Mouse (Mus musculus) thymus, postnatal 14 days (tissue): ENCODE measurements at regions not wholly inside any gene's neighbourhood (a gene's known extent, or its start where the extent isn't known, plus 50 kb on each side); places are given as distances from the start of the nearest gene placed in this dataset.
"Not testable (repeated sequence)": the region's sequence is repeated elsewhere in the genome, so short reads cannot be mapped to it uniquely, and the experiment has no call there.

Experiments used
- DNase-seq: peaks from one replicate; pipeline ENCODE4 v3.0.0; 2021

DNA sequence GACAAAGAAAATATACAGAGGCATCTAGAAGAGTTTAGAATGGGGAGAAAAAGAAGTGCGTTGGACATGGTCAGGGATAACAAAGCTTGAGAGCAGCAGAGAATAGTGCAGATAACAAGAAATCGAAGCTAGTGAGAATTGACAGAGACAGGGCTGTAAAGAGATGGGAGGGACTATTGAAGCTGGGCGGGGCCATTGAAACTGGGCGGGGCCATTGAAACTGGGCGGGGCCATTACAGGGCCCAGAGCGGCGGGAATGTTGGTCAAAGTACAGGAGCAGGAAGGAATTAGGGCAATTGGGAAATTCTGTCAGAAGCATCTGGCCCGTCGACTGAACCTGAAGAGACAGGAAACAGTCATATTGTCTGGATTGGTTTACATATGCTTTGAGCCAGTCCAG, 243.3 kb upstream of the Srek1ip1 start:
- DNase-seq = no peak

DNA sequence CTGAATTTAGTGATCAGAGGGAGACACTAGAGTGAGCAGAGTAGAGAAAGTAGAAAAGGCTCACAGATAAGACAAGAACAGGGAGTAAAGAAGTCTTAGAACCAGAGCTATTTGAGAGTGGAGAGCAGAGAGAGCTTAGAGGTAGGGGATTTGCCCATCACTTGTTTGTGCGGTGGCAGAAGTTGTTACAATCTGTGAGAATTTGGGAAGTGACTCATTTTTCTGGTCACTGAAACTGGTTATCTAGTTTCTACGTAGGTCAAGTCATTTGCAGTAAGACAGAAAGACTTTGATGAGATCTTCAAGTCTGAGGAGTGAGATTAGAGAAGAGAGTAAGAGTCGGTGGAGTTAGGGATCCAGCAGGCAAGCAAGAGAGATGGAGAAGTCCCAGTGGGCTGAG, 239.0 kb upstream of the Srek1ip1 start:
- no peak for DNase-seq

DNA sequence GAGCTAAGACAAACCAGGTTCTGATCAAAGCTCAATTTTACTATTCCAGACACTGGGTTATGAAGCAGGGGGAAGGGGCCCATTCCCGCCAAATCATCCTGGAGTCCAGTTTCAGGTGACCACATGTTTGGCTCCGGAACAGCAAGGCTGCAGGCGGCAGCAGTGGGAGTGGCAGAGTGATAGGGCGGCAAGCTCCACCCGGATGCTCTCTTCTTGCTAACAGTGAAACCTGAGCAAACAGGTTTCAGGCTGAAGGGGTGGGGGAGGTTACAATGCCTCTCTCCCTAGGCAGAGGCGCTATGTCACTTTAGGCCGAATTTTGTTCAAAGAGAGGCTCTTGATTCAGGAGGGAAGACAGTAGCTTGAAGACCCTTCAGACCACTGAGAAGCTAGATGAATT, 235.7 kb upstream of the Srek1ip1 start:
- not testable (repeated sequence) for DNase-seq

DNA sequence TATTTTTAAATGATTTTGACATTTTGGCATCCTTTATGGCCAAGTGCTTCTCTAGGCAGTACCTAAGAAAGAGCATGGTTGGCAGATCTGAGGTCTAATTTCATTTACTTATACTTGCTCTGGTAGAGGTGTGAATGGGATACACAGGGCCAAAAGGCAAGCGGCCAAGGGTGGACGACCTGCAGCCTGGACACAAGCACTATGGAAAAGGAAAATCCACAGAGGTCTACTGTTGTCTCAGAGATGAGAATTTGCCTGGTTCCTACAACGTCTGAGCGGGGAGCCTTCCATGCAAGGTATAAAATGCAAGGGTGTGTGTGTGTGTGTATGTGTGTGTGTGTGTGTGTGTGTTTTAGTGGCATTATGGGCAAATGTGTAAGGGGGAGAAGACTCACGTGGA, 232.4 kb upstream of the Srek1ip1 start:
- no peak for DNase-seq

DNA sequence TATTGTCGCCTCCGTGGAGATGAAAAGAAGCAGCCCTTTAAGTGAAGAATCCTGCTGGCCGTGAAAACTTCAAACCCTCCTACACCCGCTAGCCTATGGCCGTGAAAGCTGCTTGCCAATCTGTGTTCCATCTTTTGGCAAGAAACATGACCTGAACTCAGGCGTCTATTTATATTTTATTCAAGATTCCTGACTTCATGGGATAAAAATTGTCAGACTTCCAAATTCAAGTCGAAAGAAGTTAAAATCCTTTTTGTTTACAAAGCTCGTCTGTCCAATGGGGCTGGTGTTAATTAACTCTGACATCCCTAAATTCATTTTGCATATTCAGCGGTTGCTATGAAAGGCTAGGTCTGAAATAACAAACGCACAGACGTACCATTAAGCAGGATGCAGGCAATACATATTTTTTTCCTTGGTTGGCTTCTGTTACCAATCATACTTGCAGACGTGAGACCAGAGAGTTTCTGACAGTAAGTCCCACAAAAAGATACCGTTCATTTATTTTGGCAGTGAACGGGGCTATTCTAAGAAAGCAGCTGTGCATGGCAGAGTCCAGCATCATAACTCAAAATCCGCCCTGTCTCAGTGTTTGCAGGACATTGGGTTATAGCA, 231.7 kb upstream of the Srek1ip1 start:
- DNase-seq = no peak

DNA sequence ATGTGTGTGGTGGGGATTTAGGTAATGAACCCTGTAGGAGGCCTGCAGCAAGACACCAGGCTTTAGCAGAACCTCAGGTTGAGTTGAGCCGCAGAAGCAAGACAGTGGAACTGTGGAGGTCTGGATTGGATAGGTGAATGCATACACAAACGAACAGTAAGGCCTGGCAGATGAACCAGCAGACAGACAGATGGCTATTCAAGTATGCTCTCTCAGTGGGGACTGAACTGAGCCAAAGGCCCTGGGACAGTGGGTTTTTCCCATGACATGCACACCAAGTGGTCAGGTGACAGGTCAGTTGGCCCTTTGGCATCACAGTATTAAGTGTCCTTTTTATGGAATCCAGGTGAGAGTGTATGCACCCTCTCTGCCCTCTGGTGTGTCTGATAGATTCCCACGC, 229.7 kb upstream of the Srek1ip1 start:
- no peak for DNase-seq

DNA sequence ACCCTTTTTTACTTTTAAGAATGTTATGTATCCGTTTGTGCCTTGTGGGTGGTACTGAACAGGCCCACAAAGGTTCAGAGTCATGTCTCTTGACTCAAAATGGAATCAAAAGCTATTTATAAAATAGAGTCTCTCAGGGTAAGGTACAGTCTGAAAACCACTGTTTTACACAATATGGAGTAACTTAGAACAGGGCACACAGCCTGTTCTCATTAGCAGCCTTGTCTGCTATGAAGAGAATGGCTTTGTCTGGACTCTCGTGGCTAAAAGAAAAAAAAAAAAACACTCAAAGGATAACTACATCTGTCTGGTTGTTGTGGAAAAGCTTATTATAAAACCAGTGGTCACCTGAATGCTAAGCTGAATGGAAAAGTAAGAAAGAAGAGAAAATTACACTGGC, 229.3 kb upstream of the Srek1ip1 start:
- DNase-seq = no peak

DNA sequence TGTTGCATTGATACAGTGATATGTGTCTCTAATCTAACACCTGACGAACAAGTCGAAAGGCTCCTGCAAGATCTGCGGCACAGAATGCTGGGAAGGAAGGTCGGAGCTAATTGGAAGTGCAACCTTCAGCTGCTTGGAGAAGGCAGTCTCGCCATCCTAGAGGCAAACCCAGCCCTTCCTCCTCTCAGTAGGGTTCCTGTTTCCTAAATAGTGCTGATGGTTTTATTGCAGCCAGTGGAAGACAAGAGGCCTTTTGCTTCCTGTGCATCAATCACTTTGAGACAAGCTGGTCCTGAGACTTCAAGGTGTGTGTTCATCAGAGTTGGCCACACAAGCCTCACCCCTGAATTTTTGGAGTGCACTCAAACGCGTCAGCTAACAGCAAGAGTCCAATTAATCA, 228.4 kb upstream of the Srek1ip1 start:
- no peak for DNase-seq

DNA sequence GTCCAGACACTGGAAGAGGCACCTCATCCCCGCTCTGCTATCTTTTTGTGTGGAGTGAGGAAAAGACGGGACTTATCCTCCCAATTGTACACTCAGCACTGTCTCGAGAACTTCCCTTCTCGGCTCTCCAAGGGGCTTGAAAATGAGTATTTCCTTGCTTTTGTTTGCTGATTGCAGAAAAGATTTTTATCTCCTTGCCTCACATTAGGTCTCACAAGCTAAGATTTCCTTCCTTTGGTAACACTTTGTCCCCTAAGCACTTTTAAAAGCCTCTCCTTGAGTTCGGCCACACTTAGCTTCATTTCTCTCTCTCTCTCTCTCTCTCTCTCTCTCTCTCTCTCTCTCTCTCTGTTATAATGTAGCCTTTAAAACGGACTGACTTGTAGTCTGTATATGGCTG, 222.5 kb upstream of the Srek1ip1 start:
- DNase-seq = no peak

DNA sequence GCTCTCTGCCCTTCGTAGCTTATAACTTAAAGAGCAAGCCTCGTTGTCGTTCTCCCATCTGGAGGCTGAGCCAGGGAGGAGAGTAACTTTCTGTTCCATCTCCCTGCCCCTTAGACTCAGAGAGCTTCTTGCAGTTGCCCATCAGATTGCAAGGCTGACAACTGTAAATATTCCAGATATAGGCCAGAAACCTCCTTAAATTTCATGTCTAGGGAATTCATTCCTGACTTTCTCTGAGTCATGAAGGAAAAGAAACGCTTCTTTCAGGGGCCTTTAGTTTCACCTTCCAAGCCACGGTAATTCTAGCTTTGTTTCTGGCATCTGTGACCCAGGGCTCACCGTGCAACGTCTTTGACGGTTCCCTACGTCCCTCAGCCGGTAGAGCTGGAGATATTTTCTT, 220.0 kb upstream of the Srek1ip1 start:
- no peak for DNase-seq

DNA sequence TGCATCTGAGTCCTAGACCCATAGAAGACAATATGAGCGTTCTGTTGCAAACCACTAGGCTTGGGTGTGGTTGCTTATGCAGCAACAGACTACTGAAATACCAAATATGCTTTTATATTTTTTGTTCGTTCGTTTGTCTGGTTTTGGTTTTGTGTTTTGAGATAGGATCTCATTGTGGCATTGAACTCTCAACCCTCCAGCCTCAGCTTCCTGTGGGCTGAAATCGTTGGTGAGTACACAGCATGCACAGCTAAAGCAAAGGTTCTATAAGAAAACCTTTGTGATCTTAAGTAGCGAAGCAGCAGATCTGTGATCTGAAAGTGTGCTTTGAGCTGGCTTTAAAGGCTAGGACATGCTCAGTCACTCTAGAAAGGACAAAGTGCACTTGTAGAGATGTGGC, 217.9 kb upstream of the Srek1ip1 start:
- peak; percentile 24 for DNase-seq

DNA sequence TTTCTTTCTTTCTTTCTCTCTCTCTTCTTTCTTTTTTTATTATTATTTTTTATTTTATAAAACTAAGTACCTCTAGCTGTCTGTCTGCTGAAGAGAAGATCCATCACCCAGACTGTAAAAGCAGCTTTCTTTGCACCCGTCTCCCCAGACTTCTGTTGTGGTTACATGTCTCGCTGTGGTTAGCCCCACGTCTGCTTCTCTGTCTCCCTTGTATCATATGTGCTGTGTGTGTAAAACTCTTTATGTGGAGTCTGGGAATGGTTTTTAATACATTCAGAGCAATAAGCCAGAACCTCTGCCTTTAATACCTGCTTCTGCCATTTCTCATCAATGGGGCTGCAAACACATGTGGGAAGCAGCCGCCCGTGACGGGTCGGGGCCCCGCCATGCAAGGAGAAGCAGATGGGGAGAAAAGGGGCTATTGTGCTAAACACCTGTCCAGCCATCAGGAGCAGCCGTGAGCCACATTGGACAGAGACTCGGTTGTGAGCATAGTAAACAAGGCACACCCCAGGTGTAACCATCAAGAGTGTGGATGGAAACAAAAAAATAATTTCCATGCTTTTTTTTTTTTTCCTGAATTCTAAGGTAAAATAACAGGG, 216.0 kb upstream of the Srek1ip1 start:
- peak; percentile 41 for DNase-seq

DNA sequence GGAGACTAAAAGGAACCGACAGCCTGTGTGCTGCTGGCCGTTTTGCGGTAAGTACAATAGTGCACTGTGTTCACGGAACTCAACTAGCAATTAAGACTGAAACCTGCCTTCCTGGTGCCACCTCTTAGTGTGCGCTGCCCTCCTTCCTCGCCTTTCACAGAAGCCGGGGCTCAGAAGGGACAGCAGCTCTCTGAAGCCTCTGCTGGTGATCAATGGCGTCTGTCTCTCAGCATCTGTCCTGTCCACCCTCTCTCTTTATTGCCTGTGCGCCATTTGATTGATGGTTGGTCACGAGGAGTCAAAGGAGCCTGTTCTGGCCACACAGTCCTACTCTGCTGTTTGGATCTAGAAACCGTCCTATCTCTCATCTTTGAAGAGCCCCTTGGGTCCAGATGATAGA, 214.4 kb upstream of the Srek1ip1 start:
- no peak for DNase-seq

DNA sequence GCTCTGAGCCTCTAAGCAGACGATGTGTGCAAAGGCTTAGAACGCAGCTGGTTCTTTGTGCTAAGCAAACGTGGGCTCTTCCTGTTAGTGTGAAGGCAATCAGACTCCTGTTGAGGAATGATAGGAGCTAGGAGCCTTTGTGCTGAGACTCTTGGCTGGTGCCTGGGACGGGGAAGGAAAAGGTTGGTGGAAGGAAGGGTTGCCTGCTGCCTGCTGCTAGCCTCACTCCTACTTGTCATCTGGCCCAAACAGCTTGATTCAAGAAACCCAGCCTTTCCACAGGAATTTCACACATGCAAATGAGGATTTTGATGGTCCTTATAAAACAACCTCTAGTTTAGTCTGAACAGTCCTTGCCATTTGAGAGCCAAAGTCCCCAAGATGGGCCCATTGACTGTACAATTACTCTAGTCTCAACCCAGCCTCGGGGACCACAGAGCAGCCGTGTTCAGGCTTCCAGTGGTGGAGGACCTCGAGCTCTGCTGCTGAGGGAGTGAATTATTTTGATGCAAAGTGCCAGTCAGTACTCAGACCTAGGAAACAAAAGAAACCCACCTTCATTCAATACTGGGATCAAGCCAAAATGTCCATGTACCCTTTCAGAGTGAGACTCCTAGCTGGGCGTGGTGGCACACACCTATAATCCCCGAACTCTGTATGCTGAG, 211.5 kb upstream of the Srek1ip1 start:
- DNase-seq = no peak
